Mouse (Mus musculus) heart, postnatal 25 days (tissue): ENCODE measurements around the gene Scaper. TPM values are rescaled to one million over a fixed set of nuclear protein-coding genes. Genes with fewer than 3 reads are reported as not detected.

ENCODE experiments used
- DNase-seq: peaks from one replicate; pipeline ENCODE4 v3.0.0; 2022; ENCODE audit warnings: low spot score
- intact Hi-C: fragments of 180-260 bp; cut with DNase I; formaldehyde crosslinking; loops from one replicate; pipeline ENCODE4 v1.15.1; 2025
- total RNA-seq, 2 experiments: library from RNA; stranded (reverse); gene quantifications; 2 replicates each; pipeline ENCODE4 v1.2.3; 2021

Scaper gene
- total RNA-seq, 2 experiments from 2014 or later: 14.8 to 17.2 TPM

DNA sequence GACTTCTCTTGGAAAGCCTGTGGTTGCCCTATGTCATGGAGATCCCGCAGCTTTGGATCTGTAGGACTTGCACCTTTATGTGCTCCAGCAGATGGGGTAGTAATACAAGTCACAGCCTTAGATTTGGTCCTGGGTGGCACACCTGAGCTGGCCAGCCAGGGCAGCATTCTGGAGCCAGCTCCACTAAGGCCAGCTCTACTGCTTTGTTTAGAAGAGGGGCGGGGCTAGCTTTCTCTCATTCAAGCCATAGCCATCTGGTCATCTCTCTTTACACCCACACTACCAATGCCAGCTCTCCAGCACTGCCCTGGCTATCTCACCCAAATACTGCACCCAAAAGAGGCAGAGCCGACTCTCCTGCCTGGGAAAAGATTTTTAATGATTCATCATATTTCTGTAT is 323.2 kb downstream of the Scaper start:
- intact Hi-C loops: no loop called here
- DNase-seq: no peak

GRCm38 (mm10) chr9:55609751-55610150 is 328.2 kb downstream of the Scaper start:
- no peak for DNase-seq
- intact Hi-C loops: no loop called here

DNA sequence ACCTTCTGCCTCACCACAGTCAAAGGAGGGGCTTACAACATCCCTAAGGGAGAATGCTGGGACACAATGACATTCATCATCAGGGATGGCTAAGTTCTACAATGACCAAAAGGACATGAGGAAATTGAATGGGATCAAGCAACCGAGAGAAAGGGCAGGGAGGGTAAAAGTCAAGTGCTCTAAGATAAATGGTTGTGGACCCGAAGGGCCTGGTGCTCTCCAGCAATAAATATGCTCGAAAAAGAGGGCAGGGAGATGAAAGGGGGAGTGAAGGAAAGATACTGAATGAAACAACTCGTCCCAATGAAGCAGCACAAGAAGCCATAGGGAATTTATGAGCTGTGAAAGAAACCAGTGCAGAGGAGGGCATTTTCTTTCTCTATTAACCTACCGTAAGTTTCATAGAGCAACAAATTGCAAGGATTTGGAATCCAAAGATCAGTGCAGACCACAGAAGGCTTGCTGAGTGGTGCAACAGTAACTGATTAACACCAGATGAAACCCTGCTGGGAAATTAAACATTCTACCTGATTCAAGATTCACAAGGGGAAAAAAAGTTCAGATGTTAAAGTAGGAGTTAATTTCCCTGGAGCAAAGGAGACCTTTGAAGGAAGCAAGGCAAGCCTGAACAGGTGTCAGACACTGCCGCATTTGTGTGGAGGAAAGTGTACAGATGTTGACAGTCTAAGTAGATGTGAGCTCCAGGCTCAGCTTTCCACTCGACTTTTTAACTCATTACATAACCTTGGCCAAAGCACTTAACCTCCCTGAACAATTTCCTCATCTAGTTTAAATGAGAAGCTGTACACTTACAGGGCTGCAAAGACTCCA is 329.0 kb downstream of the Scaper start:
- no peak for DNase-seq
- intact Hi-C loops: no loop called here

DNA sequence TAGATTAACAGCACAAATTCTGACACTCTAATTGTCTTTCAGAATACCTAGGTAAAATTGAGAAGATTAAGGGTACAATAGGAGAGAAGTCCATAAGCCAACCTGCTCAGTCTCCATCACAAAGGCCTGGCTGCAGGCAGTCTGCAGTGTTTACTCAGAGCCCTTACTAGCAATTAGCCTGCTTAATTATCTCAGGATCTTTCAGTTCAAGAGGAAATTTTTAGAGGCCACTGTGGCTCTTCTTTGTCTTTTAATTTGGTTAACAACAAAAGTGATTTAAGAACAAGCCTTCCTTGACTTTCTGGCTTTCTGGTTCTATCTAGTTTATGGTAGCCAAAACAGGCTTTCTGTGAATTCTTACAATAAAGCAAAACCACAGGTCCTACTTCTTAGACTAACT is 339.3 kb downstream of the Scaper start:
- DNase-seq: no peak
- intact Hi-C loops: no loop called here

- DNase-seq: no peak
- intact Hi-C loops: no loop called here
These were observed 351.8 kb downstream of the Scaper start for GRCm38 (mm10) chr9:55586141-55586540.

- intact Hi-C loops: no loop called here
- no peak for DNase-seq
These were observed 356.5 kb downstream of the Scaper start for GRCm38 (mm10) chr9:55581414-55581813.

DNA sequence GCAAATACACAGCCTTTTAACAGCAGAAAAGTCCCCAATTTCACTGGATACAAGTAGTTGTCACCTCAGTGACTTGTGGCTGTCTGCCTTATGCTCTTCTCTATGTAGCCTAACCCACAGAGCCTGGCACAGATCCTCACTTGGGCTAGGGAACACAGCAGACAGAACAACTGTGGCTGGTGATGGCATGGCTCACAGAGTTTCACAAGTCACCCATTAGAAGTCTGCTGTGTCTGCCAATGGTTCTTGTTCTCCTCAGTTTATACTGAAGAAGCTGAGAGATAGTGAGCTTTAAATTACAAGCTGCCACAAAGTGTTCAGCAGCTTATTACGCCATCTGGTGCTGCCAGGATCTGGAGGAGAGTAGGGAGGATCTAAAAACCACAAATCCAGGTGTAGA is 361.3 kb downstream of the Scaper start:
- intact Hi-C loops: no loop called here
- no peak for DNase-seq

DNA sequence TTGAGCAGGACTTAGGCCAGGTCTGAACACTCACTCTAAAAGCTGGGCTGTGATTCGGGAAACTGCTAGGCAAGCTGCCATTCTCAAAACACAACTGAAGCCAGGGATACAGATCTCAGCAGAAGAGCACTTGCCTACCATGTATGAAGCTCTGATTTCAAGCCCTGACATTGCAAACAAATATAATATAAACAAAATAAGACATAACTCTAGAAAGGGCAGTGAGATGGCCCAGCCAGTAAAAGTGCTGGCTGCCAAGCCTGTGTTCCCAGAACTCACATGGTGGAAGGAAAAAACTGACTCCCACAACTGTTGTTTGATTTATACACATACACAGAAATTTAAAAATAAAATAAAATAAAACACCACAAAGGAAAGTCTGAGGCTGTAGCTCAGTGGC is 366.8 kb downstream of the Scaper start:
- DNase-seq: no peak
- intact Hi-C loops: no loop called here

- intact Hi-C loops: no loop called here
- DNase-seq: no peak
These were observed 369.3 kb downstream of the Scaper start for GRCm38 (mm10) chr9:55568466-55569159.

GRCm38 (mm10) chr9:55560960-55561359 is 377.0 kb downstream of the Scaper start:
- intact Hi-C loops: no loop called here

DNA sequence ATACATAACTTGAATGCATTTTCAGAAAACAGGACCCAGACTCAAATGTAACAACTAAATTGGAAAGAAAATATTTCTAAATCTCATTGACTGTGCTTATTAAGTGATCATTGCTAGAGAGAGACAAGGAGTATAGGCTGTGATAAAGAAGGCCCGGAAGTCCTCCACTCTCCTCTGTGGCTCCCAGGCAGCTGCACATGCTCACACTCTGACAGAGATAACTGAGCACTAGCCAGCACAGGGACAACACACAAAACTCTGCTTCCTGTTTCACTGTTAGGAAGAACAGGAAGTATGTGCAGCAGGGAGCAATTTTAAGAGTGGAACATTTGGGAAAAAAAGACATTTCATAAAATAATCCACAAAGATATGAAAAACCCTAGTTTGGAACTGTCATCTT is 382.9 kb downstream of the Scaper start:
- intact Hi-C loops: no loop called here
- DNase-seq: no peak

More at GRCm38 (mm10) chr9:55560960-55561359, 377.0 kb downstream of the Scaper start:
- no peak for DNase-seq

DNA sequence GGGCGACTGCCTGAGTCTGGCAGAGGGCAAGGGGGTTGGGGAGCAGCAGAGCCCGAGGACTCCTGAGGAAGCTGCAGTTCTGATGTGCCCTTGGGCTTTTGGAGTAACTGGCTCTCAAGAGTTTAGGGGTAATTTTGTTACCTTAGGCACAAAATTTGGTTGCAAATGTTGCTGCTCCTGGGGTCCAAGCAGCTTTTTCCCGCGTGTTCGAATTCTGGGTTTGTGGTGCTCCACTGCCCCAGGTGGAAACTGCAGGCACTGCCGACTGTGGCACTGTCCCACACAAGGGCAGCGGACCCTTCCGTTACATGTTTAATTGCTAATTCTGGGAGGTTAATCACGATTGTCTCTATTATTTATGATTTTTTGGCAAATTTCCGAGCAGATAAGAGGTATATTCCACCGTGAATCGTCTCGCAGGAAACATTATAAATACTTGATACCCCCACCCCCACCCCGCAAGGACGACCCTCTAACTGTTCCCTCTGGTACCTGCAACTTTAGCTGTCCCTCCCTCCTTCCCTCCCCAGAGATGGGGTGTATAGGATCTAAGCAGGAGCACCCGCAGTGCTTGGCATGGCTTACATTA is 388.5 kb downstream of the Scaper start:
- DNase-seq: no peak
- intact Hi-C loops: no loop called here

DNA sequence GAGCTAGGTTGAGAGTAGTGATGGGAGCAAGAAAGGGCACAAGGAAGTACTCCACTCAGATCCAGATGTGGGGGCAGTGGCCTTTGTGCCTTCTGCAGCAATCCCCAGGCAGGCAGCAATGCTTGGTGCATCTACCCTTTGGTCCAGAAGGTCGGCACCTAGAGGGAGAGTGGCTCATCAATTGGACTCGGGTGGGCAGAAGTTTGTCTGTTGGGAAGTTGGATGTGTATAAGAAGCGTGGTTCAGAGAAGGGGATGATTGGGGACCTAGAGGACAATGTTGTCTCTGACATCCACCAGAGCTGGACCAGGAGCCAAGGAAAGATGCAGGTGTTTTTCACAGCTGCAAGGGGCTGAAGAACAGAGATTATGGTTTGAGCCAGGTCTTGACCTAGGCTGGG is 389.0 kb downstream of the Scaper start:
- intact Hi-C loops: no loop called here
- no peak for DNase-seq

DNA sequence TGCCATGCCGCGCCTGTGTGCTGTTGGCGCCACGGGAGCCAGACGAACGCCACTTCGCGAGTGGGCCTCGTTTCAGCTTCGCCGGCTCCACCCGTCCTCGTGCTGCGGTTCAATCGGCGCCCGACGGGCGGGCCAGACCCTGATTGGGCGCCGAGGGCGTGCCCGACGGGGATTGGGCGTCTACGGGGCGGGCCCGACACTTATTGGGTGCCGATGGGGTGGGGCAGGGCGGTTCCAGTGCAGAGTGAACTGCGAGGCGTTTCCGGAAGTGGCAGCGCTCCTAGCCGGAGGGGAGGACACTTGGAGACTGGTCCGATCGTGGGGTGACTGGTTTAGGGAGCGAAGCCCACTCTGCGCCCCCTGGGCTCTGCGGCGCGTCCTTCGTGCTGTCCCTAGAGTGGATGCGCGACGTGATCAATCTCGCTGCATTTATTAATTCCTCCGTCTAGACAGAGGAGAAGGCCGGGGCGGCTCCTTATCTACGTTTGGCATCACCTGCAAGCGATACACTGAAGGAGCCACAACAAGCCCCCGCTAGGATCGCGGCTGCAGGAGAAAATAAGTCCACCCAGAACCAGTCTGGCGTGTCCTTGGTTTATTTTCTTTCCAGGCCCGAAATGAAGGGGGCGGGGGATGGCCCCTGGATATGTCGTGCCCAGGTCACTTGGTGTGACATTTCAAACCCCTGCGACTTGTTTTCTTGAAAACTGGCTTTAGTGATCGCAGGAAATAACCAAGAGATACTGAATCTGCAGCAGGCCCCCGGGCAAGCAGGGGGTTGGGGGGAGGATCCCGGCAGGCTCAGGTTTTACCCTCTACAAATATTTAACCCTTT is 391.5 kb downstream of the Scaper start:
- intact Hi-C loops: no loop called here
- DNase-seq: no peak

GRCm38 (mm10) chr9:55545556-55546175 is 392.3 kb downstream of the Scaper start:
- intact Hi-C loops: no loop called here
- no peak for DNase-seq

DNA sequence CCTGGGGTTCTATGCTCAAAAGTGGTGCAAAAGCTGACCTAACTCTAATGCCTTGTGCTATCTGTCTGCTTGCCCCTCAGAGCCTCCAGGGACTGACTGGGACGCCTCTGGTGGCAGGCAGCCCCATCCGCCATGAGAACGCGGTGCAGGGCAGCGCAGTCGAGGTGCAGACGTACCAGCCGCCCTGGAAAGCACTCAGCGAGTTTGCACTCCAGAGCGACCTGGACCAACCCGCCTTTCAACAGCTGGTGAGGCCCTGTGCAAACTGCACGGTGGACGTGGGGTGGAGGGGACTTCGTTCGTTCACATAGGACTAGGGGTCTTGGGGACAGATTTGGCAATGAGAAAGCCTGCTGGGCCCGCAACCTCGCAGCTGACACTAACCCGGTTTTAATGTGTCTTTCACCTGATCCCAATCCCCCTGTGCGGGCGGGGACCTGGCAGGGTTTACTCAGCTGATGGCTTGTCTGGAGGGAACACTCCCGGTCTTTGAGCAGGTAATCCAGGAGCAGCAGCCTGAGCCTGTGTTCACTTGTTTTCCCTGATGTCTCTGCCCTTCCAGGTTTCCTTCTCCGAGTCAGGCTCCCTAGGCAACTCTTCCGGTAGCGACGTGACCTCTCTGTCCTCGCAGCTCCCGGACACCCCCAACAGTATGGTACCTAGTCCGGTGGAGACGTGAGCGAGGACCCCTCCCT is 392.9 kb downstream of the Scaper start:
- intact Hi-C loops: loop anchor here (5.0 kb wide), 1 partner anchor 392 kb away; the partner anchor contains the start of gene Scaper
- no peak for DNase-seq

- intact Hi-C loops: loop anchor here (5.0 kb wide), 1 partner anchor 393 kb away; the partner anchor contains the start of gene Scaper
- no peak for DNase-seq
These were observed 394.1 kb downstream of the Scaper start for GRCm38 (mm10) chr9:55543703-55544401.

DNA sequence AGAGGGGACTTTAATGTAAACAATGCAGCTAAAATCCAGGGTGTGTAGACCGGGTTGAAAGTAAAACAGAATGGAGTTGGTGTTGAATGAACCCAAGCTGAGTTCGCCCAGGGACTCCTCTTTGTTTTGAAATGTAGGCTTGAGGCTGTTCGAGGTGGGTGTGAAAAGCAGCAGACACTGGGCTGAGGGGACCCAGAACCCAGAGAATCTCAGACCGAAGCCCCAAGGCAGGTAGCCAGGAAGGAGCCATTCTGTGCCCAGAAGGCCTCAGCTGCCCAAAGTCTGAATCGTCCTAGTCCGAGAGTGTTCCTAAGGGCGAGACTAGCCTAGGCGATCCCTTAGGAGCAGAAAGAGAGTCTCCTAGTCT is 394.6 kb downstream of the Scaper start:
- DNase-seq: no peak
- intact Hi-C loops: loop anchor here (5.0 kb wide), 1 partner anchor 394 kb away; the partner anchor contains the start of gene Scaper
